Mouse (Mus musculus): Measurements from ENCODE around the gene Uqcc2. TPM values are rescaled to one million over a fixed set of nuclear protein-coding genes. Genes with fewer than 3 reads are reported as not detected.

Uqcc2 gene
- polyA plus RNA-seq, 1 experiment: 1,028 TPM

DNA sequence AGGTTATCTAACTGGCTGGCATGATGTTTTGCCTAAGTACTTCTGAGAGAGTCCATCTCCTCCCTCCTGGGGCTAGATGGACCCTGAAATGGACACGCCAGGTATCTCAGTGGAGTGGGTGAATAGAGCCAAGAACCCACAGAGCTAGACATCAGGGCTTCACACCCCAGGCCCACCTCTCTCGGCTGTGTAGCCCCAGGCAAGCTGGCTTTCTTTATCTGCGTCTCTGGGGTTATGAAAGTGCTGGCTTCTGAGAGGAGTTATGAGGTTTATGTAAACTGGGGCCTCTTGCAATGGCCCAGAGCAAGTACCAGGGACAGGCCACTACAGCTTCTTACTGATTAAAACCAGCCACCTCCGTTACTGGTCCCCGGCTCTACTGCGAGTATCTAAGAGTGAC lies 21.2 kb upstream of the Uqcc2 start:
- H3K27me3 ChIP-seq (ENCODE audit: control insufficient read depth, insufficient read depth, low read length): no peaks in the 10 kb centered on the region
- H3K4me3 ChIP-seq (ENCODE audit: control insufficient read depth, low read depth, low read length): no peak overlapping the region
- no peaks in the 10 kb centered on the region for H3K36me3 ChIP-seq (ENCODE audit: control insufficient read depth, insufficient read depth, low read length)
- peaks cover 9% of the 10 kb centered on the region for H3K4me1 ChIP-seq (ENCODE audit: control insufficient read depth, insufficient read depth, low read length)
- H3K27ac ChIP-seq (ENCODE audit: control insufficient read depth, insufficient read depth, low read depth, low read length): no peak overlapping the region
- no peak for TF ChIP-seq CTCF (IDR thresholded peaks at IDR 0.05; ENCODE audit: control insufficient read depth, insufficient read depth, insufficient replicate concordance, low read depth, low read length)
- TF ChIP-seq POLR2A (IDR thresholded peaks at IDR 0.05; ENCODE audit: control insufficient read depth, low read depth, low read length): no peak

DNA sequence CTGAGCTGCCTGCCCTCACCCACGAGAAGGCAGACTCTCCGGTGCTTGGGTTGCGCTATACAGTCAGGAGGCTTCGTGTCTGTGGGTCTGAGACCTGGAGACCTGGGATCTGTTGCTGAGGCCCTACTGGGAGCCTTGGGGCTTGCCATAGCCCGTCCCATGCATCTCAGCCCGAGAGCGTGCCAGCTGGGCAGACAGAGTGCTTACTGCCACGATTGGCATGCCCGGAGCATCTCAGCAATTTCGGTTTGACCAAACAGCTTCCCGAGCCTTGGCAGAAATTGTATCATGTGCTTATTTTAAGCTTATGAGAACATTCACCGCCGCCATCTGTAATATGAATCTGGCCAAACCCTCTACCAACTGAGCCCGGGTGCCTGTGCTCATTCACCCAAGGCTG lies 20.5 kb upstream of the Uqcc2 start:
- Histone ChIP-seq H3K27ac (ENCODE audit: control insufficient read depth, insufficient read depth, low read depth, low read length) (no peak overlapping the region), H3K27me3 (ENCODE audit: control insufficient read depth, insufficient read depth, low read length) (no peaks in the 10 kb centered on the region), H3K4me3 (ENCODE audit: control insufficient read depth, low read depth, low read length) (no peak overlapping the region), H3K4me1 (ENCODE audit: control insufficient read depth, insufficient read depth, low read length) (peaks cover 9% of the 10 kb centered on the region), H3K36me3 (ENCODE audit: control insufficient read depth, insufficient read depth, low read length) (no peaks in the 10 kb centered on the region)
- TF ChIP-seq CTCF (IDR thresholded peaks at IDR 0.05; ENCODE audit: control insufficient read depth, insufficient read depth, insufficient replicate concordance, low read depth, low read length) (no peak), POLR2A (IDR thresholded peaks at IDR 0.05; ENCODE audit: control insufficient read depth, low read depth, low read length) (no peak)

DNA sequence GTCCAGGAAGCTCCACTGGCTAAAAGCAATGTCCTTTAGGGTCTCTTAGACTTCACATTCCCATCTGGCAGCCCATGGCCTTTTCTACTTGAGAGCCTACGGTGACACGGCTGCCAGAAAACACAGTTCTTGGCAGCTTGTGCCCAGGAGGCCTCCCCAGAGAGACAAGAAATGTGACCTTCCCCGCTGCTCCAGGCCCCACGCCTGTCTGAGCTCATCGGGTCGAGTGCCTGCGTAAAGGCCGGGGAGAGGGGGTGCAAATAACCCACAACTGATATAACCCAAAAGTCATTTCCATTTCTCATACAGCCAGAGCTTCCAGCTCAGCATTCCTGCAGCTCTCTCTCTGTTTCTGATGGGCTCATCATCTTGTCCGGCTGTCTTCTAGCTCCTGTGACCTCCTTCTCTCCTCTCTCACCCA lies 20.1 kb upstream of the Uqcc2 start:
- no peak overlapping the region for H3K4me3 ChIP-seq (ENCODE audit: control insufficient read depth, low read depth, low read length)
- H3K36me3 ChIP-seq (ENCODE audit: control insufficient read depth, insufficient read depth, low read length): no peaks in the 10 kb centered on the region
- TF ChIP-seq CTCF (IDR thresholded peaks at IDR 0.05; ENCODE audit: control insufficient read depth, insufficient read depth, insufficient replicate concordance, low read depth, low read length) (no peak), POLR2A (IDR thresholded peaks at IDR 0.05; ENCODE audit: control insufficient read depth, low read depth, low read length) (no peak)
- peak overlapping the region; percentile 5 for H3K27ac ChIP-seq (ENCODE audit: control insufficient read depth, insufficient read depth, low read depth, low read length)
- H3K4me1 ChIP-seq (ENCODE audit: control insufficient read depth, insufficient read depth, low read length): peaks cover 9% of the 10 kb centered on the region
- H3K27me3 ChIP-seq (ENCODE audit: control insufficient read depth, insufficient read depth, low read length): no peaks in the 10 kb centered on the region

DNA sequence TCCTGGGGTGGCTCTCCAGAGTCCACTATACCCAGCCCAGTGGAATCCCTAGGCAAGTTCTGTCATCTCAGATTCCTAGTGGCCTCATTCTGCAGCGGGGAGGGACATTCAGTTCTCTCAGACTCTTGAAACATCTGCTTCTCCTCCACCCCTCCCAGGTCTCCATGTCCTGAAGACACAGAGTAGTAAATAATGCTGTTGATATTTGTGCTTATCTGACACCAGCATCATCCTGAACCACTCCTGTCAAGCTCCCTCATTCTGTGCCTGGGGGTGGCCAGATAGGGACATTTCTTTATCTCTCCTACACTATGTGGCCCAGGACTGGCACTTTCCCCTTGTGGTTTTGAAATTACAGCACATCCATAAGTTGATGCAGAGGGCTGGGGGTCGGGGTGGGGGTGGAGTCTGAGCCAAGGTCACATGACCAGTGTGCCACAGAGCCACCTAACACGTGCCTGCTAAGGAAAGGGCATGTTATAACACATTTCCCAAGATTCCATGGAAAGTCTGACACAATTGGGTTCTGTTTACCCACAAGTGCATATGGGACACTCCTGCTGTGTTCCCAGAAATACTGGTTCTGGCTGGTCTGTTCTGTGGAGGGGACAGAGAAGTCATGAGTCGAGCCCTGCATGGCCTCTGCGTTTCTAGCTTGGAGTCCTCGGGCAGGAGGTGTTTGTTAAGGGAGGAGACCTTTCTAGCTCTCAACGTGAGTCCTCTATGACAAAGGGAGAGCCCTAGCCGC lies 19.4 kb upstream of the Uqcc2 start:
- Histone ChIP-seq H3K36me3 (ENCODE audit: control insufficient read depth, insufficient read depth, low read length) (no peaks in the 10 kb centered on the region), H3K27me3 (ENCODE audit: control insufficient read depth, insufficient read depth, low read length) (no peaks in the 10 kb centered on the region), H3K27ac (ENCODE audit: control insufficient read depth, insufficient read depth, low read depth, low read length) (peak overlapping the region; percentile 5; the same call in 1 of the 2 replicates), H3K4me3 (ENCODE audit: control insufficient read depth, low read depth, low read length) (no peak overlapping the region), H3K4me1 (ENCODE audit: control insufficient read depth, insufficient read depth, low read length) (peaks cover 9% of the 10 kb centered on the region)
- TF ChIP-seq POLR2A (IDR thresholded peaks at IDR 0.05; ENCODE audit: control insufficient read depth, low read depth, low read length): no peak
- TF ChIP-seq CTCF (IDR thresholded peaks at IDR 0.05; ENCODE audit: control insufficient read depth, insufficient read depth, insufficient replicate concordance, low read depth, low read length): no peak

DNA sequence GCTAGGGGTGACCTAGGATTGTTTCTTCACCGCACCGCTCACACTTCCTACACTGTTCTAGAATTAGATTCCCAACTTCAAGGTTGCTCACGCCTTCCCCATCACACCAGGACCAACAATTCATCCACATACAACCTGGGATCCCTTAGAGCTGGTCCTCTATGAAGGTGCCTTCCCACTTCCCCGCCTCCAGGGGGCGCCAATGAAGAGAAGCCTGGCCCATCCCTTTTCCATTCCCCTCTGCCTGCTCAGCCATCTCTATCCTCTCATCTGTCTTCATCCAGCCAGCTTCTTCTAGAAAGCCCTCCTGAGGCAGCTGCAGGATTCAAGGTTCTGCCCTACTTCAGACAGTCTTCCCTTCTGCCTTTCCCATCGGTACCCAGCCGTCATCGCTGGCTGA lies 17.7 kb upstream of the Uqcc2 start:
- no peak overlapping the region for H3K27ac ChIP-seq (ENCODE audit: control insufficient read depth, insufficient read depth, low read depth, low read length)
- TF ChIP-seq POLR2A (IDR thresholded peaks at IDR 0.05; ENCODE audit: control insufficient read depth, low read depth, low read length) (no peak), CTCF (IDR thresholded peaks at IDR 0.05; ENCODE audit: control insufficient read depth, insufficient read depth, insufficient replicate concordance, low read depth, low read length) (peak; percentile 72; the same call in 1 of the 2 replicates)
- H3K4me3 ChIP-seq (ENCODE audit: control insufficient read depth, low read depth, low read length): no peak overlapping the region
- H3K4me1 ChIP-seq (ENCODE audit: control insufficient read depth, insufficient read depth, low read length): peaks cover 9% of the 10 kb centered on the region
- no peaks in the 10 kb centered on the region for H3K27me3 ChIP-seq (ENCODE audit: control insufficient read depth, insufficient read depth, low read length)
- no peaks in the 10 kb centered on the region for H3K36me3 ChIP-seq (ENCODE audit: control insufficient read depth, insufficient read depth, low read length)

DNA sequence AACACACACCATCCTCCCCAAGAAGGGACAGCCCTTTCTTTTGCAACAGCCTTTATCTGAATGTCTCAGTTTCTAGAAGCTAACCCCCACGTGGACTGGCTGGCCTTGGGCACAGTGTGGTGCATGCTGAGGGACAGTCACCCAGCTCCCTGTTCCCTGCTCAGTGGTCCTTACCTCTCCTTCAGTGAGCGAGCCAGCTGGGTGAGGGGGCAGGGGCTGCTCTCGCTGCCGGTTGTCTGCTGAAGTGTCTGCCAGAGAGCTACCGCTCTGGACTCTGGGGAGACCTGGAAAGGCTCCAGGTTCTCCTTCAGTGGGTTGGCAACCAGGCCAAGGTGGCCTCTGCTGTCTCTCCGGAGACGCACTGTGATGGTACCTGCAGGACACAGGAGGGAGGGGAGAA lies 17.2 kb upstream of the Uqcc2 start:
- H3K4me3 ChIP-seq (ENCODE audit: control insufficient read depth, low read depth, low read length): no peak overlapping the region
- no peaks in the 10 kb centered on the region for H3K36me3 ChIP-seq (ENCODE audit: control insufficient read depth, insufficient read depth, low read length)
- TF ChIP-seq CTCF (IDR thresholded peaks at IDR 0.05; ENCODE audit: control insufficient read depth, insufficient read depth, insufficient replicate concordance, low read depth, low read length) (no peak), POLR2A (IDR thresholded peaks at IDR 0.05; ENCODE audit: control insufficient read depth, low read depth, low read length) (no peak)
- H3K27ac ChIP-seq (ENCODE audit: control insufficient read depth, insufficient read depth, low read depth, low read length): no peak overlapping the region
- peaks cover 9% of the 10 kb centered on the region for H3K4me1 ChIP-seq (ENCODE audit: control insufficient read depth, insufficient read depth, low read length)
- no peaks in the 10 kb centered on the region for H3K27me3 ChIP-seq (ENCODE audit: control insufficient read depth, insufficient read depth, low read length)

DNA sequence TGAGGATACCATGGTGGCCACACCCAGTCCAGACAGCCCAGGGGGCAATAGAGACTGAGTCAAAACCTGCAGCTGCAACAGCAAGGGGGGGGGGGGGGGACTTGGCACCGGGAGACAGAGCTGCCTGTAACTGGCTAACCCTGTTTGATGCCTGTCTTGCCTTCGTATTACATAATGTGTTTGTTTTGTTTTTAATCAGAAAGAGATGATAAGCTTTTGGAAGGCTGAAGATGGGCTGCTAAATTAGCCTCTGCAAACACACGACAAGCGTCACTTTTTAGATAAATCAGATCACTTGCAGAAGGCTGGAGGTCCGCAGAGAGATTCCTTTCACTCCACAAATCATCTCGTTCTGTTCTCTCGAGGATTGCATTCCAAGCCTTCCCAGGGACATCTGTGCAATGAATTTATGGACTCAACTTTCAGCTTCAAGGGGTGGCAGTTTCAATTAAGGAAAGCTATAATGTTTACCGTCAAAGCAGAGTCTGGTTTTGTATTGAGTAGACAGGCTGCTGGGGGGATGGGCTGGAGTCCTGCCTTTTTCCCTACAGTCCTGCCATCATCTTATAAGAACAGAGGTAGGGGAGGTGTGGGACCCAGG lies 12.7 kb upstream of the Uqcc2 start:
- Histone ChIP-seq H3K27ac (ENCODE audit: control insufficient read depth, insufficient read depth, low read depth, low read length) (no peak overlapping the region), H3K4me1 (ENCODE audit: control insufficient read depth, insufficient read depth, low read length) (peaks cover 7% of the 10 kb centered on the region), H3K27me3 (ENCODE audit: control insufficient read depth, insufficient read depth, low read length) (no peaks in the 10 kb centered on the region), H3K36me3 (ENCODE audit: control insufficient read depth, insufficient read depth, low read length) (no peaks in the 10 kb centered on the region), H3K4me3 (ENCODE audit: control insufficient read depth, low read depth, low read length) (no peak overlapping the region)
- no peak for TF ChIP-seq POLR2A (IDR thresholded peaks at IDR 0.05; ENCODE audit: control insufficient read depth, low read depth, low read length)
- TF ChIP-seq CTCF (IDR thresholded peaks at IDR 0.05; ENCODE audit: control insufficient read depth, insufficient read depth, insufficient replicate concordance, low read depth, low read length): no peak
